Mouse (Mus musculus): ENCODE data around the gene Cdc20b. TPM values are rescaled to one million over a fixed set of nuclear protein-coding genes. Genes with fewer than 3 reads are reported as not detected.
A peak's percentile ranks its signal among the peaks of the same experiment; 100 is the strongest.

Cdc20b gene
- polyA plus RNA-seq, 1 experiment from 2014 or later: not detected

DNA sequence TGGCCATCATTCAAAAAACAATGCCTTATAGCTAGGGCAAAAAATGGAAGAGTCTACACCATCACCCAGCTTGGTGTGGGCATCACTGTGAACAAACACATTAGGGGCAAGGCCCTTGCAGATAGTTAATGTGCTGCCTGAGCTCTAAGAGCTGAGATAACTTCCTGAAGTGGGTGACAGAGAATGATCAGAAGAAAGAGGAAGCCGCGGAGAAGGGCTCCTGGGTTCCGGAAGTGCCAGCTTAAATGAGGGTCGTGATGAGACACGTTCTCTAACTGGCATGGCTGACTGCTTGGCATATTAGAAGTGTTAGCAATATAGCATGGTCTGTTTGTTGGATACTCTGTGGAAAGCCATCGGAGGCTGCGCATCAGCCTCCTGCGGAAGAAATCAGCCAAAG lies 19.3 kb downstream of the Cdc20b start:
- TF ChIP-seq EP300 (IDR thresholded peaks at IDR 0.05; ENCODE audit: low read depth) (no peak), CTCF (IDR thresholded peaks at IDR 0.05; ENCODE audit: low read depth) (no peak)
- ATAC-seq: no peak
- H3K4me2 ChIP-seq (ENCODE audit: low read depth, low read length): no peak overlapping the region
- H3K4me3 ChIP-seq (ENCODE audit: low read depth, low read length): no peak overlapping the region
- no peak overlapping the region for H3K27ac ChIP-seq (ENCODE audit: low read depth)
- no peak overlapping the region for H3K9ac ChIP-seq (replicated peaks)
- WGBS (ENCODE audit: insufficient replicate concordance): 53% methylated on average over 8 of the region's 8 CpGs
- no peaks in the 10 kb centered on the region for H3K27me3 ChIP-seq (ENCODE audit: insufficient read depth, low read length)
- no peaks in the 10 kb centered on the region for H3K36me3 ChIP-seq (replicated peaks; ENCODE audit: insufficient read depth, low read length)
- DNase-seq: no peak
- no peaks in the 10 kb centered on the region for H3K4me1 ChIP-seq (ENCODE audit: insufficient read depth)
- H3K9me3 ChIP-seq (ENCODE audit: low read length): no peaks in the 10 kb centered on the region

DNA sequence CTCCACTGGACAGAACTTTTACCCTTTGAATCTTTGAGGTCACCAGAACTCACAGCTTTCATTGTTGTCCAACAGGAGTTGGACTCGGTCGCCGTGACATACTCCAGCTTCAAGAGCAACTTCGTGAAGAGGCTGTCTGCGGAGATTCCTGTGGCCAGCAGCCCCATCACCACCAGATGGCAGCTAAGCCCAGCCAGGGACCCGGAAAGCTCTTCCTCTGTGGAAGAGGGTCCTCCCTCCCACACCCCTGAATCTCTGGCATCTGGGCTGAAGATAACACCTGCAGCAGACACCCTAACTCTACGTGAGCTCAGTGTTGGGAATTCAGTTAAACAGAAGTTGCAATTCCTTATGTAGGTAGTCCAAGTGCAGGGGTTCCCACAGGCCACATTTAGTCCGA lies 20.9 kb downstream of the Cdc20b start:
- Histone ChIP-seq H3K4me1 (ENCODE audit: insufficient read depth) (no peaks in the 10 kb centered on the region), H3K4me3 (ENCODE audit: low read depth, low read length) (no peak overlapping the region), H3K9ac (replicated peaks) (no peak overlapping the region), H3K27me3 (ENCODE audit: insufficient read depth, low read length) (no peaks in the 10 kb centered on the region), H3K9me3 (ENCODE audit: low read length) (no peaks in the 10 kb centered on the region), H3K36me3 (replicated peaks; ENCODE audit: insufficient read depth, low read length) (no peaks in the 10 kb centered on the region), H3K4me2 (ENCODE audit: low read depth, low read length) (no peak overlapping the region), H3K27ac (ENCODE audit: low read depth) (no peak overlapping the region)
- WGBS (ENCODE audit: insufficient replicate concordance): 54% methylated on average over 8 of the region's 8 CpGs
- ATAC-seq (no peak), DNase-seq (no peak)
- TF ChIP-seq CTCF (IDR thresholded peaks at IDR 0.05; ENCODE audit: low read depth) (peak; percentile 42), EP300 (IDR thresholded peaks at IDR 0.05; ENCODE audit: low read depth) (no peak)

DNA sequence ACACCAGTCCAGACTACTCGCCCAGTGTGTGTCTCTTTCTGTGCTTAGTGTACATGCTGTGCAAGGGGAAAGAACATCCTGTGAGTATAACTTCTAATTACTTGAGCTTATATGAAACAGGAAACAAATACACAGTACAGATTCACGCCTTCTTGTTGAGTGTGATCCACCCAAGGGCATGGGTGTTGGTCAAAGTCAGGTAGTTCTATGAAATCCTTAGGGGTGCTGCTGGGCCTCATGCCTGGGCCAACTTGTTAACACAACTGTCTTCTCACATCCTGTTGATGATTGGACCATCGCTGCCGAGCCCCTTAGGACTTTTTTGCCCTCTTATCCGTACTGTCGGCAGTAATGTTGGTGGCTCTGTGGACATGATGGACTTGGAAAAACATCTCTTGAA lies 26.8 kb downstream of the Cdc20b start:
- Histone ChIP-seq H3K36me3 (replicated peaks; ENCODE audit: insufficient read depth, low read length) (no peaks in the 10 kb centered on the region), H3K9me3 (ENCODE audit: low read length) (no peaks in the 10 kb centered on the region), H3K4me3 (ENCODE audit: low read depth, low read length) (no peak overlapping the region), H3K4me2 (ENCODE audit: low read depth, low read length) (no peak overlapping the region), H3K4me1 (ENCODE audit: insufficient read depth) (no peaks in the 10 kb centered on the region), H3K27me3 (ENCODE audit: insufficient read depth, low read length) (no peaks in the 10 kb centered on the region), H3K27ac (ENCODE audit: low read depth) (no peak overlapping the region), H3K9ac (replicated peaks) (no peak overlapping the region)
- no peak for TF ChIP-seq EP300 (IDR thresholded peaks at IDR 0.05; ENCODE audit: low read depth)
- no peak for TF ChIP-seq CTCF (IDR thresholded peaks at IDR 0.05; ENCODE audit: low read depth)
- 79% methylated on average over 6 of the region's 6 CpGs for WGBS (ENCODE audit: insufficient replicate concordance)
- DNase-seq (no peak), ATAC-seq (no peak)

DNA sequence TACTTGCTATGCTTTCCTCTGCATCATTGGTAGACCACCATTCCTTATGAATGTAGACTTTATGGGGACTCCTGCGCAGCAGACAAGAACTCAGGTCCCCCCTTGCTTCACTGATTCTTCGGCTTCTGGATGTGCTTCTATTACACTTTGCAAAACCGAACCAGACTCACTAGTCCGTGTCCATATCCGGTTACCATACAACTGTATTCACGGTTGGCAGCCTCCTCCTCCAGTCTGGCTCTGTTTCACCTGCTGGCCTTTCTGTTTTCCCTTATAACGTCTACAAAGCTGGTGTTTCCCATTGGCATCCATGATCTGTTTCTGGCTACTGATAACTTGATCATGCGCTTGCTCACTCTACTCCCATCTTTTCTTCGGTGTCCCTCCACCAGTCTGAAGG lies 29.6 kb downstream of the Cdc20b start:
- no peaks in the 10 kb centered on the region for H3K9me3 ChIP-seq (ENCODE audit: low read length)
- no peak overlapping the region for H3K27ac ChIP-seq (ENCODE audit: low read depth)
- DNase-seq: no peak
- H3K27me3 ChIP-seq (ENCODE audit: insufficient read depth, low read length): no peaks in the 10 kb centered on the region
- no peak for TF ChIP-seq CTCF (IDR thresholded peaks at IDR 0.05; ENCODE audit: low read depth)
- no peak for TF ChIP-seq EP300 (IDR thresholded peaks at IDR 0.05; ENCODE audit: low read depth)
- no peak overlapping the region for H3K4me3 ChIP-seq (ENCODE audit: low read depth, low read length)
- no peaks in the 10 kb centered on the region for H3K36me3 ChIP-seq (replicated peaks; ENCODE audit: insufficient read depth, low read length)
- no peak overlapping the region for H3K4me2 ChIP-seq (ENCODE audit: low read depth, low read length)
- no peak for ATAC-seq
- no peak overlapping the region for H3K9ac ChIP-seq (replicated peaks)
- H3K4me1 ChIP-seq (ENCODE audit: insufficient read depth): no peaks in the 10 kb centered on the region
- 85% methylated on average over 9 of the region's 9 CpGs for WGBS (ENCODE audit: insufficient replicate concordance)

DNA sequence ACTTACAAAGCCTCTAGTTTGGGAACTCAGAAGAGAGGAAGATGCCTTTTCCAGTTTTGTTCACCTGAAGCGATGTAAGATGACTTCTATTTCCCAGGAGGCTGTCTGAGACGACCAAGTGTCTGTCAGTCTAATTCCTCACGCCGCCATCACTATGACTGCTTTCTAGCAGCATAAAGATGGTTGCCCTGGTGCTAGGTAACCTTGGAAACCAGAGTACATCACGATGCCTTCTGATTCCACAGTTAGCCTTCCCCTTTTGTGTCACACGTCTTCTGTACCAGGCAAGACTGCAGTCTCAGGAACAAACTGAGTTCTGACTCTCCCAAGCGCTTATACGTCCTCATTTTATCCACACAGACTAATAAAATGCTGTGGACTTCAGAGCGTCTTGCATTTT lies 44.1 kb downstream of the Cdc20b start:
- WGBS (ENCODE audit: insufficient replicate concordance): 74% methylated on average over 9 of the region's 9 CpGs
- Histone ChIP-seq H3K4me3 (ENCODE audit: low read depth, low read length) (no peak overlapping the region), H3K36me3 (replicated peaks; ENCODE audit: insufficient read depth, low read length) (no peaks in the 10 kb centered on the region), H3K27ac (ENCODE audit: low read depth) (no peak overlapping the region), H3K27me3 (ENCODE audit: insufficient read depth, low read length) (no peaks in the 10 kb centered on the region), H3K9me3 (ENCODE audit: low read length) (no peaks in the 10 kb centered on the region), H3K4me1 (ENCODE audit: insufficient read depth) (no peaks in the 10 kb centered on the region), H3K9ac (replicated peaks) (no peak overlapping the region), H3K4me2 (ENCODE audit: low read depth, low read length) (no peak overlapping the region)
- TF ChIP-seq CTCF (IDR thresholded peaks at IDR 0.05; ENCODE audit: low read depth) (no peak), EP300 (IDR thresholded peaks at IDR 0.05; ENCODE audit: low read depth) (no peak)
- ATAC-seq: no peak
- no peak for DNase-seq

DNA sequence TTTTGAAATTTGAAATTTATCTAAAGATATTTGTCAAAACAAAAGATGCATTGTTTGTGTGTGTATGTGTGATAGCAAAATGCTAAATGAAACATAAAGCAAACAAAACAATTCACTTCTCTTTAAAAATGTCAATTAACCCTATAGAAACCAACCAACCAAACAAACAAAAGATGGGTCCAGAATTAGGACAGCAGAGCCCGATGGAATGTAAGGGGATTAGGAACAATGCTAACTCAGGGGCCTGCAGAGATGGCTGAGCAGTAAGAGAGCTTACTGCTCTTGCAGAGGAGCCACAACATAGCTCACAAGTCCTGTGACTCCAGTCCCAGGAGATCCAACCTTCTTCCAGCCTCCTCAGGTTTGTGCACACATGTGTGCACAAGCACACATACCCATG lies 47.2 kb downstream of the Cdc20b start:
- no peak overlapping the region for H3K4me2 ChIP-seq (ENCODE audit: low read depth, low read length)
- H3K9me3 ChIP-seq (ENCODE audit: low read length): no peaks in the 10 kb centered on the region
- 63% methylated on average over 1 of the region's 1 CpGs for WGBS (ENCODE audit: insufficient replicate concordance)
- H3K4me1 ChIP-seq (ENCODE audit: insufficient read depth): no peaks in the 10 kb centered on the region
- no peak for TF ChIP-seq EP300 (IDR thresholded peaks at IDR 0.05; ENCODE audit: low read depth)
- H3K9ac ChIP-seq (replicated peaks): no peak overlapping the region
- H3K27me3 ChIP-seq (ENCODE audit: insufficient read depth, low read length): no peaks in the 10 kb centered on the region
- no peaks in the 10 kb centered on the region for H3K36me3 ChIP-seq (replicated peaks; ENCODE audit: insufficient read depth, low read length)
- no peak for ATAC-seq
- H3K27ac ChIP-seq (ENCODE audit: low read depth): no peak overlapping the region
- no peak for DNase-seq
- H3K4me3 ChIP-seq (ENCODE audit: low read depth, low read length): no peak overlapping the region

DNA sequence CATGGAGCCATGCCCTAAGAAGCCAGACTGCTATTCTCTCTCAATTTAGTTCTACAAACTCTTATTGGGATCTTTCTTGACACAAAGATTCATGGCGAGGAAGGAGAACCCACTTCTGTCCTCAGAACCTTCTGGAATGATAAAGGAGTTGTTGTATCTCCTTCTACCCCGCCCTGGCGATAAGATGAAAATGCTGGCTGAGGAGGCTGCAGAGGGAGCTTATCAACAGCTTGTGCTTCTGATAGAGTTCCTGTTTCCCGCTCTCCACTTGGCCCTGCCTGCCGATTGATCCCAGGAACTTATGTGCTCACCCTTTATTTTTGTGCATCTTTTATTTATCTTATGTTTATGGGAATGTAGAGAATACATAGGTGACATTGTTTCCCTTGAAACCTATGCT lies 49.8 kb downstream of the Cdc20b start:
- TF ChIP-seq EP300 (IDR thresholded peaks at IDR 0.05; ENCODE audit: low read depth) (no peak), CTCF (IDR thresholded peaks at IDR 0.05; ENCODE audit: low read depth) (no peak)
- 39% methylated on average over 5 of the region's 5 CpGs for WGBS (ENCODE audit: insufficient replicate concordance)
- Histone ChIP-seq H3K4me2 (ENCODE audit: low read depth, low read length) (no peak overlapping the region), H3K36me3 (replicated peaks; ENCODE audit: insufficient read depth, low read length) (no peaks in the 10 kb centered on the region), H3K9me3 (ENCODE audit: low read length) (no peaks in the 10 kb centered on the region), H3K4me1 (ENCODE audit: insufficient read depth) (no peaks in the 10 kb centered on the region), H3K4me3 (ENCODE audit: low read depth, low read length) (no peak overlapping the region), H3K27me3 (ENCODE audit: insufficient read depth, low read length) (no peaks in the 10 kb centered on the region), H3K27ac (ENCODE audit: low read depth) (no peak overlapping the region), H3K9ac (replicated peaks) (no peak overlapping the region)
- no peak for DNase-seq
- ATAC-seq: no peak

Measured in liver, postnatal 0 days (tissue).